Mouse (Mus musculus) cortical plate, adult 2 months (tissue): ENCODE measurements at regions not wholly inside any gene's neighbourhood (a gene's known extent, or its start where the extent isn't known, plus 50 kb on each side); places are given as distances from the start of the nearest gene placed in this dataset.

Experiments
- CTCF ChIP-seq: fragments of 200-500 bp; IDR thresholded peaks from 2 replicates; pipeline ENCODE4 v1.5.1; 2011; ENCODE audit warnings: mild to moderate bottlenecking, control low read depth, low read length; ENCODE audit not compliant: insufficient read depth; ENCODE audit errors: extremely low read depth
- POLR2A ChIP-seq: fragments of 200-500 bp; IDR thresholded peaks from 2 replicates; pipeline ENCODE4 v1.6.1; 2011; ENCODE audit warnings: mild to moderate bottlenecking, low read length, control low read depth; ENCODE audit not compliant: insufficient read depth; ENCODE audit errors: extremely low read depth

DNA sequence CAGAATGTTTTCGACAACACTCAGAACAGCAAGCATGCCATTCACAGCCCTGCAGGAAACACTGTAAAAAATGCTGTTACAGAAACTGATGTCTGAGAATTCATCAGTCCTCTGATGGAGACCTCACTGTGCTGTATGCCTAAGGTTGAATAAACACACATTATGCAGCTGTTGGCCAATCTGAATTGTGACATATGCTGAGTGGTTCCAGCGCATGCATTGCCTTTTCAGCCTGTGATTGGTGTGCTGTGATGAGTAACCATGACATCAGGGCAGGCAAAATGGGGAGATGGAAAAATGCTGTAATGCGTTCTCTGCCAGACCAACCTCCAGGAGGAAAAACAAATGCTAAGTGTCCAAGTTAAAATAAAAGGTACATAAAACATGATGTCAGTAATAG is 620.3 kb downstream of the Utrn start:
- no peak for TF ChIP-seq CTCF
- TF ChIP-seq POLR2A, result no peak
